Mouse (Mus musculus): ENCODE data around the gene Lmod1. TPM values are rescaled to one million over a fixed set of nuclear protein-coding genes. Genes with fewer than 3 reads are reported as not detected.

Lmod1 gene
- polyA plus RNA-seq, 1 experiment from 2014 or later: 4.5 TPM

Other genes with a start within 250 kb of the Lmod1 start
- gene Lgr6, start 219.5 kb upstream of the Lmod1 start, polyA plus RNA-seq (2015; fragmentation: Nextera tagmentation; extraction: Ambion mirVana): 11.6 and 12.8 TPM in 2 replicates
- 2.9 and 5.8 TPM in 2 replicates for gene Ptpn7, start 192.1 kb upstream of the Lmod1 start, polyA plus RNA-seq (2015; fragmentation: Nextera tagmentation; extraction: Ambion mirVana)
- gene Arl8a, start 178.0 kb upstream of the Lmod1 start, polyA plus RNA-seq (2015; fragmentation: Nextera tagmentation; extraction: Ambion mirVana): 42.7 and 47.0 TPM in 2 replicates
- gene Gpr37l1, start 157.1 kb upstream of the Lmod1 start, polyA plus RNA-seq (2015; fragmentation: Nextera tagmentation; extraction: Ambion mirVana): 0.10 TPM in 1 of 2 replicates, not detected in the other
- gene Elf3, start 66.2 kb upstream of the Lmod1 start, polyA plus RNA-seq (2015; fragmentation: Nextera tagmentation; extraction: Ambion mirVana): 23.4 and 24.8 TPM in 2 replicates
- gene Rnpep, start 40.7 kb upstream of the Lmod1 start, polyA plus RNA-seq (2015; fragmentation: Nextera tagmentation; extraction: Ambion mirVana): 102 TPM in 2 replicates
- 186 and 192 TPM in 2 replicates for gene Timm17a, start 11.0 kb upstream of the Lmod1 start, polyA plus RNA-seq (2015; fragmentation: Nextera tagmentation; extraction: Ambion mirVana)
- 35.2 and 39.1 TPM in 2 replicates for gene Shisa4, start 50.4 kb downstream of the Lmod1 start, polyA plus RNA-seq (2015; fragmentation: Nextera tagmentation; extraction: Ambion mirVana)
- 119 and 123 TPM in 2 replicates for gene Ipo9, start 105.7 kb downstream of the Lmod1 start, polyA plus RNA-seq (2015; fragmentation: Nextera tagmentation; extraction: Ambion mirVana)

Data from lung, embryonic 15.5 days (tissue).